Mouse (Mus musculus) c-Kit-positive CD71-negative TER-119-negative erythroid progenitor cells, embryonic 14.5 days (primary cell): ENCODE data around the gene Atp6v0d1.

ENCODE experiments used
- DNase-seq: peaks from one replicate; pipeline ENCODE4 v3.0.0-alpha.2; 2013; ENCODE audit warnings: low read depth

Gene Atp6v0d1

GRCm38 (mm10) chr8:105537011-105537677 lies 28.7 kb downstream of the Atp6v0d1 start:
- DNase-seq, result no peak

GRCm38 (mm10) chr8:105536546-105536945 lies 29.3 kb downstream of the Atp6v0d1 start:
- no peak for DNase-seq

- DNase-seq, result peak; percentile 76
These were observed 31.9 kb downstream of the Atp6v0d1 start for GRCm38 (mm10) chr8:105533892-105534329.

- DNase-seq, result no peak
These were observed 32.4 kb downstream of the Atp6v0d1 start for GRCm38 (mm10) chr8:105533439-105533838.

- DNase-seq, result peak; percentile 57
These were observed 34.1 kb downstream of the Atp6v0d1 start for GRCm38 (mm10) chr8:105531774-105532173.

GRCm38 (mm10) chr8:105529271-105529670 lies 36.6 kb downstream of the Atp6v0d1 start:
- no peak for DNase-seq

- DNase-seq, result no peak
These were observed 37.6 kb downstream of the Atp6v0d1 start for GRCm38 (mm10) chr8:105528206-105528605.

GRCm38 (mm10) chr8:105527110-105527509 lies 38.7 kb downstream of the Atp6v0d1 start:
- DNase-seq, result no peak

- DNase-seq, result no peak
These were observed 43.0 kb downstream of the Atp6v0d1 start for GRCm38 (mm10) chr8:105522890-105523289.

- no peak for DNase-seq
These were observed 43.7 kb downstream of the Atp6v0d1 start for GRCm38 (mm10) chr8:105521995-105522769.

GRCm38 (mm10) chr8:105521061-105521460 lies 44.8 kb downstream of the Atp6v0d1 start:
- DNase-seq, result no peak

- DNase-seq, result no peak
These were observed 45.3 kb downstream of the Atp6v0d1 start for GRCm38 (mm10) chr8:105520521-105520920.

GRCm38 (mm10) chr8:105519591-105519990 lies 46.3 kb downstream of the Atp6v0d1 start:
- no peak for DNase-seq

GRCm38 (mm10) chr8:105518436-105519313 lies 47.2 kb downstream of the Atp6v0d1 start, which contains the start of gene Hsd11b2:
Hsd11b2 (plus strand) TSS chr8:105518755.
- no peak for DNase-seq

GRCm38 (mm10) chr8:105517346-105517745 lies 48.5 kb downstream of the Atp6v0d1 start:
- DNase-seq, result no peak

GRCm38 (mm10) chr8:105516018-105516645 lies 49.7 kb downstream of the Atp6v0d1 start:
- peak; percentile 63 for DNase-seq

GRCm38 (mm10) chr8:105514656-105515055 lies 51.2 kb downstream of the Atp6v0d1 start:
- no peak for DNase-seq

GRCm38 (mm10) chr8:105514194-105514593 lies 51.7 kb downstream of the Atp6v0d1 start:
- no peak for DNase-seq

- DNase-seq, result no peak
These were observed 55.7 kb downstream of the Atp6v0d1 start for GRCm38 (mm10) chr8:105509997-105510735.

- DNase-seq, result no peak
These were observed 57.1 kb downstream of the Atp6v0d1 start for GRCm38 (mm10) chr8:105508758-105509157.

- no peak for DNase-seq
These were observed 58.9 kb downstream of the Atp6v0d1 start for GRCm38 (mm10) chr8:105506977-105507376.
